Mouse (Mus musculus): ENCODE data around the gene Sox5. TPM values are rescaled to one million over a fixed set of nuclear protein-coding genes. Genes with fewer than 3 reads are reported as not detected.
A peak's percentile ranks its signal among the peaks of the same experiment; 100 is the strongest.

Sox5 gene
- total and polyA plus RNA-seq, 3 experiments, result 0.08 to 0.47 (median 0.46) TPM

DNA sequence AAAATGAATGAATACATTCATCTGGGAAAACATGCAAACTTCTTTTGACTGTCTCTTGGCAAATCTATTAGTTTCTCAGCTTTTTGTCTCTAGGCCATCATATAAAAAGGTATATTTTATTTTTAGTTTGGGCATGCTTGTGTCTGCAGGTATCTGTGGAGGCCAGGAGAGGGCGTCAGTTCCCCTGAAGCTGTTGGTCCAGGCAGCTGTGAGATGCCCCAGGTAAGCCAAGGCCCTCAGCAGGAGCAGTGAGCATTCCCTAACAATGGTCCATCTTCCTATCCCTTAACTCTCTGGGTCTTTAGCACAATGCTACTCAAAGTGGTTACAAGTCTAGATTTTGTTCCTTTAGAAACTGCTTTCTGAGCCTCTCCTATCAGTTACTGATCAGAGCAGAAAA lies 338.1 kb downstream of the Sox5 start:
- in situ Hi-C loops (cut with MboI; ENCODE audit: low pct_ligation_motif_present, low pct_unique_long_range_greater_than_20kb, low sequenced_read_pairs) (no loop called here), dilution Hi-C loops (cut with MboI; ENCODE audit: extremely low pct_ligation_motif_present, extremely low pct_unique_long_range_greater_than_20kb, low sequenced_read_pairs) (no loop called here)
- no peak overlapping the region for H3K4me3 ChIP-seq (replicated peaks in 1 of 3; ENCODE audit: low read depth in 2 of 3, low read length in 2 of 3, poor library complexity in 1 of 3)
- no peak overlapping the region for H3K4me2 ChIP-seq (ENCODE audit: insufficient read depth, low read depth, poor library complexity, severe bottlenecking)
- H3K79me2 ChIP-seq (replicated peaks; ENCODE audit: control insufficient read depth, extremely low read depth, insufficient read depth, poor library complexity, severe bottlenecking), result no peaks in the 10 kb centered on the region
- H3K9ac ChIP-seq (ENCODE audit: insufficient read depth, low read depth), result no peak overlapping the region
- H3K27ac ChIP-seq (ENCODE audit: insufficient read depth, low read depth), result no peak overlapping the region
- H3K4me1 ChIP-seq (ENCODE audit: control insufficient read depth in 1 of 2, insufficient read depth in 2 of 2), result no peaks in the 10 kb centered on the region
- no peaks in the 10 kb centered on the region for H3K27me3 ChIP-seq (replicated peaks)
- TF ChIP-seq MXI1 (IDR thresholded peaks at IDR 0.05; ENCODE audit: low read depth, low read length), result no peak
- TF ChIP-seq JUN (IDR thresholded peaks at IDR 0.05; ENCODE audit: insufficient read depth, low read depth, low read length), result no peak
- no peak for TF ChIP-seq MYC (IDR thresholded peaks at IDR 0.05; ENCODE audit: low read depth, low read length)
- TF ChIP-seq CHD1 (IDR thresholded peaks at IDR 0.05; ENCODE audit: low read depth, low read length), result no peak
- no peak for DNase-seq (ENCODE audit: extremely low read depth)
- H3K36me3 ChIP-seq (replicated peaks in 1 of 2; ENCODE audit: control insufficient read depth in 1 of 2, insufficient read depth in 1 of 2, low read length in 1 of 2), result no peaks in the 10 kb centered on the region
- H3K9me3 ChIP-seq (replicated peaks; ENCODE audit: low read length), result no peaks in the 10 kb centered on the region

DNA sequence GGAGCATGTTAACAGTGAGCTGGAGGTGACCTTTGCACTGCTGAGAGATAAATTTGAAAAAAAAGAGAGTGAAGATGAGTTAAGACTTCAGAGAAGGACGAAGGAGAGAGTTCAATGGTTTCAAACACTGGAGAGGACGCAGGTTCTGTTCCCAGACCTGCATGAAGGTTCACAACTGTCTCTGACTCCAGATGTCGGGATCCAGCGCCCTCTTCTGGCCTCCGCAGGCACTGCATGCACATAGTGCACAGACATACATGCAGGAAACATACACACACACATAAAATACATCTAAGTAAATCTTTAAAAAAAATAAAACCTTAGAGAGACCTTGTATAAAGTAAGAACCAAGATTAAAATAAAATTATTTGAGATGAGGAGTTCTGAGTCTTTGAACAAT lies 352.5 kb downstream of the Sox5 start:
- no peaks in the 10 kb centered on the region for H3K36me3 ChIP-seq (replicated peaks in 1 of 2; ENCODE audit: control insufficient read depth in 1 of 2, insufficient read depth in 1 of 2, low read length in 1 of 2)
- H3K4me3 ChIP-seq (replicated peaks in 1 of 3; ENCODE audit: low read depth in 2 of 3, low read length in 2 of 3, poor library complexity in 1 of 3), result no peak overlapping the region
- TF ChIP-seq IRF4 (IDR thresholded peaks at IDR 0.05; ENCODE audit: low read depth, low read length), result no peak
- TF ChIP-seq CTCF (conservative IDR thresholded peaks at IDR 0.05 in 1 of 2, IDR thresholded peaks at IDR 0.05 in 1 of 2; ENCODE audit: low read depth in 2 of 2, low read length in 2 of 2), result peak in 1 of 2 experiments; percentile 22; a peak in 2 of 4 replicates
- TF ChIP-seq RCOR1 (conservative IDR thresholded peaks at IDR 0.05; ENCODE audit: low read depth, low read length), result no peak
- no peak for DNase-seq (ENCODE audit: extremely low read depth)
- no peaks in the 10 kb centered on the region for H3K79me2 ChIP-seq (replicated peaks; ENCODE audit: control insufficient read depth, extremely low read depth, insufficient read depth, poor library complexity, severe bottlenecking)
- H3K27ac ChIP-seq (ENCODE audit: insufficient read depth, low read depth), result no peak overlapping the region
- dilution Hi-C loops (cut with MboI; ENCODE audit: extremely low pct_ligation_motif_present, extremely low pct_unique_long_range_greater_than_20kb, low sequenced_read_pairs), result no loop called here
- H3K9ac ChIP-seq (ENCODE audit: insufficient read depth, low read depth), result no peak overlapping the region
- H3K4me1 ChIP-seq (ENCODE audit: control insufficient read depth in 1 of 2, insufficient read depth in 2 of 2), result no peaks in the 10 kb centered on the region
- no peaks in the 10 kb centered on the region for H3K9me3 ChIP-seq (replicated peaks; ENCODE audit: low read length)
- in situ Hi-C loops (cut with MboI; ENCODE audit: low pct_ligation_motif_present, low pct_unique_long_range_greater_than_20kb, low sequenced_read_pairs), result no loop called here
- H3K27me3 ChIP-seq (replicated peaks), result no peaks in the 10 kb centered on the region
- H3K4me2 ChIP-seq (ENCODE audit: insufficient read depth, low read depth, poor library complexity, severe bottlenecking), result no peak overlapping the region

DNA sequence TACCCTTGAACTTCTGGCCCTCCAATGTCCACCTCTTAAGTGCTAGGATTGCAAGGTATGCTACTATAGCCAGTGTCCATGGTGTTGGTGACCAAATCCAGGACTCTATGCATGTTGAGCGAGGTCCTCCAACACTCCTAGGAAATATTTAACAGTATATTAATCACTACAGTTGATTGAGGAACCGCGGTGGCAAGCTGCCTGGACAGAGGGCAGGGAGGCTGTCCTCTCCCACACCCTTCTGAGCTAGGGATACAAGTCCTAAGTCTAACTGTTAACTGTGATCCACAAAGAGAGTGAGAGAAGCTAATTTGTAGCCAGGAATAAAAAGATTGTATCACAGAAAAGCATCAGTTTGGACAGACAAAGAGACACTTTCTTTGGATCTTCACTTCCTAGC lies 373.7 kb downstream of the Sox5 start:
- no peaks in the 10 kb centered on the region for H3K27me3 ChIP-seq (replicated peaks)
- no peak overlapping the region for H3K4me2 ChIP-seq (ENCODE audit: insufficient read depth, low read depth, poor library complexity, severe bottlenecking)
- H3K9ac ChIP-seq (ENCODE audit: insufficient read depth, low read depth), result no peak overlapping the region
- no peaks in the 10 kb centered on the region for H3K36me3 ChIP-seq (replicated peaks in 1 of 2; ENCODE audit: control insufficient read depth in 1 of 2, insufficient read depth in 1 of 2, low read length in 1 of 2)
- dilution Hi-C loops (cut with MboI; ENCODE audit: extremely low pct_ligation_motif_present, extremely low pct_unique_long_range_greater_than_20kb, low sequenced_read_pairs), result no loop called here
- no peaks in the 10 kb centered on the region for H3K4me1 ChIP-seq (ENCODE audit: control insufficient read depth in 1 of 2, insufficient read depth in 2 of 2)
- H3K79me2 ChIP-seq (replicated peaks; ENCODE audit: control insufficient read depth, extremely low read depth, insufficient read depth, poor library complexity, severe bottlenecking), result no peaks in the 10 kb centered on the region
- no peak overlapping the region for H3K4me3 ChIP-seq (replicated peaks in 1 of 3; ENCODE audit: low read depth in 2 of 3, low read length in 2 of 3, poor library complexity in 1 of 3)
- no peak overlapping the region for H3K27ac ChIP-seq (ENCODE audit: insufficient read depth, low read depth)
- TF ChIP-seq MYC (IDR thresholded peaks at IDR 0.05; ENCODE audit: low read depth, low read length) (no peak), CHD1 (IDR thresholded peaks at IDR 0.05; ENCODE audit: low read depth, low read length) (no peak), HCFC1 (IDR thresholded peaks at IDR 0.05; ENCODE audit: low read depth, low read length) (no peak), IRF4 (IDR thresholded peaks at IDR 0.05; ENCODE audit: low read depth, low read length) (no peak), ZKSCAN1 (IDR thresholded peaks at IDR 0.05; ENCODE audit: borderline replicate concordance, low read depth, low read length) (no peak), JUN (IDR thresholded peaks at IDR 0.05; ENCODE audit: insufficient read depth, low read depth, low read length) (no peak), KAT2A (IDR thresholded peaks at IDR 0.05; ENCODE audit: insufficient replicate concordance, low read length) (no peak), ZC3H11A (IDR thresholded peaks at IDR 0.05; ENCODE audit: low read depth, low read length) (no peak)
- in situ Hi-C loops (cut with MboI; ENCODE audit: low pct_ligation_motif_present, low pct_unique_long_range_greater_than_20kb, low sequenced_read_pairs), result no loop called here
- no peaks in the 10 kb centered on the region for H3K9me3 ChIP-seq (replicated peaks; ENCODE audit: low read length)
- no peak for DNase-seq (ENCODE audit: extremely low read depth)

All from CH12.LX (cell line).